Mouse (Mus musculus) CD4-positive, CD25-positive, alpha-beta regulatory T cell, adult 9 weeks (primary cell): Measurements from ENCODE around the gene Myrfl. TPM values are rescaled to one million over a fixed set of nuclear protein-coding genes. Genes with fewer than 3 reads are reported as not detected.

Experiments used
- polyA plus RNA-seq: library from polyadenylated mRNA; unstranded; fragments of 100-300 nt; shearing (Covaris generic); gene quantifications from one replicate; pipeline ENCODE4 v1.2.1, GENCODE M21; 2017

The Myrfl gene
- not detected for polyA plus RNA-seq

GRCm38 (mm10) chr10:116896336-116897177 is at the start of gene Myrfl:
Gene Myrfl, minus strand, starts transcription at chr10:116896919.

Other genes starting within 250 kb of the Myrfl start
- 19.3 TPM for gene Rab3ip, start 53.9 kb upstream of the Myrfl start, polyA plus RNA-seq
- not detected for gene Gm10271, start 75.7 kb upstream of the Myrfl start, polyA plus RNA-seq
- gene Best3, start 89.4 kb upstream of the Myrfl start, polyA plus RNA-seq: not detected
- not detected for gene Lrrc10, start 148.4 kb upstream of the Myrfl start, polyA plus RNA-seq
- gene Cct2, start 166.9 kb upstream of the Myrfl start, polyA plus RNA-seq: 203 TPM